Mouse (Mus musculus) gastrocnemius, adult 8-10 months (tissue): ENCODE measurements around the gene Zfp46. TPM values are rescaled to one million over a fixed set of nuclear protein-coding genes. Genes with fewer than 3 reads are reported as not detected.

ENCODE experiments used
- DNase-seq, 2 experiments: peaks; one replicate each; pipeline ENCODE4 v3.0.0; 2022; ENCODE audit warnings: low spot score in 2 of 2
- total RNA-seq, 4 experiments: library from RNA; stranded (reverse); gene quantifications; 2 replicates each; pipeline ENCODE4 v1.2.4; 2022

Gene Zfp46
- total RNA-seq, 4 experiments from 2014 or later: 21.2 to 27.1 (median 24.9) TPM

GRCm38 (mm10) chr4:136311042-136311999 lies 26.8 kb downstream of the Zfp46 start:
- peak; percentile 30 to 32 for DNase-seq

- no peak for DNase-seq
Measured at GRCm38 (mm10) chr4:136312616-136313015, 28.1 kb downstream of the Zfp46 start.

GRCm38 (mm10) chr4:136317667-136318066 lies 33.2 kb downstream of the Zfp46 start:
- DNase-seq: no peak

- no peak for DNase-seq
Measured at GRCm38 (mm10) chr4:136320016-136320415, 35.5 kb downstream of the Zfp46 start.

- peak in 1 of 2 experiments; percentile 8 for DNase-seq
Measured at GRCm38 (mm10) chr4:136324226-136324625, 39.7 kb downstream of the Zfp46 start.

- no peak for DNase-seq
Measured at GRCm38 (mm10) chr4:136327238-136327637, 42.8 kb downstream of the Zfp46 start.

- DNase-seq: no peak
Measured at GRCm38 (mm10) chr4:136328115-136328514, 43.6 kb downstream of the Zfp46 start.

GRCm38 (mm10) chr4:136331709-136332108 lies 47.2 kb downstream of the Zfp46 start:
- no peak for DNase-seq

GRCm38 (mm10) chr4:136333191-136333590 lies 48.7 kb downstream of the Zfp46 start:
- DNase-seq: no peak

GRCm38 (mm10) chr4:136335065-136335464 lies 50.6 kb downstream of the Zfp46 start:
- DNase-seq: no peak

GRCm38 (mm10) chr4:136337129-136337528 lies 52.6 kb downstream of the Zfp46 start:
- DNase-seq: no peak

Other genes with a start within 250 kb of the Zfp46 start
- 100 to 1,000 TPM; 119 to 244 (median 192) TPM for gene Rpl11, start 231.3 kb upstream of the Zfp46 start, total RNA-seq
- 10 to 100 TPM in 1 of 4 experiments, 1 to 10 TPM in 3; 8.7 to 16.7 (median 9.6) TPM for gene Id3, start 141.2 kb upstream of the Zfp46 start, total RNA-seq
- 1 to 10 TPM in 3 of 4 experiments, under 1 TPM in 1; 0.85 to 1.7 (median 1.5) TPM for gene E2f2, start 112.3 kb upstream of the Zfp46 start, total RNA-seq
- 1 to 10 TPM in 2 of 4 experiments, under 1 TPM in 2; 0.92 to 1.3 (median 1.1) TPM for gene Asap3, start 78.3 kb upstream of the Zfp46 start, total RNA-seq
- 100 to 1,000 TPM; 380 to 439 (median 413) TPM for gene Tcea3, start 37.0 kb upstream of the Zfp46 start, total RNA-seq
- 10 to 100 TPM; 18.3 to 26.7 (median 21.0) TPM for gene Hnrnpr, start 26.3 kb downstream of the Zfp46 start, total RNA-seq
- not detected for gene Htr1d, start 138.8 kb downstream of the Zfp46 start, total RNA-seq
- gene 6030445D17Rik, start 177.6 kb downstream of the Zfp46 start, total RNA-seq: under 1 TPM in 3 of 4 experiments, not detected in 1; 0.16 to 0.27 (median 0.27) TPM
- 10 to 100 TPM in 3 of 4 experiments, 1 to 10 TPM in 1; 8.6 to 15.2 (median 13.5) TPM for gene Luzp1, start 185.1 kb downstream of the Zfp46 start, total RNA-seq